Mouse (Mus musculus): ENCODE data around the gene Jmjd1c.

Gene Jmjd1c

DNA sequence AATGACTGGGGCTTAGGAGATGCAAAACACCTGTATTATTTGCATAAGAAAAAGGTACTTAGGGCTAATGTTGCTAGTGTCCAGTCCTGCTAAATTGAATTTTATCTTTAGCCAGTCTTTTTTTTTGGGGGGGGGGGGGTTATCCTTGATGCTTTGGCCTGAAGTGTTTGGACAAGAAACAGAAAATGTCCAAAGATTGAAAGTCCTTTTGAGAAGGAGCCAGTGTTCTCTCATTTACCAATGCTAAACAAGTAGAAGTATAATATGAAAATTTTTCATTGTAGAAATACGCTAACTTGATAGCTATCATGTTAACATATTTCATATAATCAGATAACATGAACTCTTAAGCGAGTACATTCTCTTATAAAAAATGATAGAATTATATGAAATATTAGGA, 92.0 kb downstream of the Jmjd1c start:
- no peak for DNase-seq (ENCODE audit: low read depth, low spot score)

DNA sequence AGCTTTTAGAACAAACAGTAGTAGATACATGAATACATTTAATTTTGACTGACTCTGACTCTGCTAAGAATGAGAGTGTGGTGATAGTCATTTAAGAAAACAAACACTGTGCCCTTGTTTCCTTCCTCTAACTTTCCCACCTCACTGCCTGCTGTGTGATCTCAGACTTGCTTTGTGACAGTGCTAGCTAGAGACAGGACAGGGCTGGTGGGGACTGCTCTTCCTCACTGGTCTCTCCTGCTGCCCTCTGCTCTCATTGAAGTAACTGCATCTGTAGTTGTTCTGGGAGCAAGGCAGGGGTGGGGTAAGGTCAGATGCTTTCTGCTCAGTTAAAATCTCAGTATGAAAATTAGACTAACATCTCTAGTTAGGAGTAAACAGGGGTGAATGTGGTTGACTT, 93.1 kb downstream of the Jmjd1c start:
- no peak for DNase-seq (ENCODE audit: low read depth, low spot score)

GRCm38 (mm10) chr10:67190261-67190660, 94.3 kb downstream of the Jmjd1c start:
- no peak for DNase-seq (ENCODE audit: low read depth, low spot score)

GRCm38 (mm10) chr10:67192366-67192765, 96.4 kb downstream of the Jmjd1c start:
- no peak for DNase-seq (ENCODE audit: low read depth, low spot score)

- DNase-seq (ENCODE audit: low read depth, low spot score) = no peak
These were observed 97.2 kb downstream of the Jmjd1c start for GRCm38 (mm10) chr10:67193003-67193652.

DNA sequence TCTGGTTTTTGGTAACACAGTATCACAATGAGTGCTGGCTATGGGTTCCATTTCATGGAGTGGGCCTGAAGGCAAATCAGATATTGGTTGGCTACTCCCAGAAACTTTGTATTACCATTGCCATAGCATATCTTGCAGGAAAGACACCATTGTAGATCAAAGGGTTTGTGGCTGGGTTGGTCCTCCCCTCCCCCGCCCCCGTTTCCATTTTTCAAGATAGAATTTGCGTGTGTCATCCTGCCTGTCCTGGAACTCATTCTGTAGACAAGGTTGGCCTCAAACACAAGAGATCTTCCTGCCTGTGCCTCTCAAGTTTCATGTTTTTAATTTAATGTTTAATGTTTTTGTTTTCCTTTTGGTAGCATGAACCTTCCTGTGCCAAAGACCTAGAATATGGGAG, 98.1 kb downstream of the Jmjd1c start:
- no peak for DNase-seq (ENCODE audit: low read depth, low spot score)

GRCm38 (mm10) chr10:67195671-67196070, 99.7 kb downstream of the Jmjd1c start:
- DNase-seq (ENCODE audit: low read depth, low spot score) = no peak

GRCm38 (mm10) chr10:67197186-67197585, 101.3 kb downstream of the Jmjd1c start:
- DNase-seq (ENCODE audit: low read depth, low spot score) = no peak

DNA sequence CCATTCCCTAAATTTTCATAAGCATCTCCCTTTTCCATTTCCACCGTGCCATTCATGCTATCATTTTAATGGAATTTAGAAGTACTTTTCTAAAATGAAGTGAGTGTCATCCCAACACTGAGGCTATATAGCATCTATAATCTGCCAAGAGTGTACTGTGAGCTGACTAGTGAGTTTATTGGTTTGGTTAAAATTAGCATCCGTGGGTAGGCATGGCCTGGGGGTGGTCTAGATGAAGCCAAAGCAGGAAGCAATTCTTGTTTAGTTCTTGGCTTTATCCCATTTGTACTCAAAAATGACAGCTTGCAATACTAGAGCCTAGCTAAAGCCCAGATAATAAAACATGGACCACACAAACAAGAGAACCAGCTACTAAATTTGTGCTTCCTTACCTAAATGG, 101.9 kb downstream of the Jmjd1c start:
- no peak for DNase-seq (ENCODE audit: low read depth, low spot score)

DNA sequence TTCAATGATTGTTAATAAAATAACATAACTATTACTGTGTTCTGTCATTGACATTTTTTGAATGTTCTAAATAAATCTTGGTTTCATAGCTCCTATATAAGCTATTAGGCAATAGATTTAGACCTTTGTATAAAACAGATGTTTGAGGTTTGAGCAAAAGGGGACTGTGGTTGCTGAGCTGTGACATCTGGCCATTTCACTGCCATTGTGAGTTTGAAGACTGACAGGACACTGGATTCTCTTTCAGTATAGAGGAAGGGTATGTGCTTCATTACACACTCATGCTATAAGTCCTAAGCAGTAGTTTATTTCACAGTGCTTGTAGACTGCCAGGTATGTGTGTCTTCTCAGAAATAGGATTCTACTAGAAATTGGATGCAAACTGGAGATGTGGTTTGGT, 105.8 kb downstream of the Jmjd1c start:
- DNase-seq (ENCODE audit: low read depth, low spot score) = no peak

GRCm38 (mm10) chr10:67202470-67202869, 106.5 kb downstream of the Jmjd1c start:
- DNase-seq (ENCODE audit: low read depth, low spot score) = no peak

GRCm38 (mm10) chr10:67204652-67205407, 108.9 kb downstream of the Jmjd1c start:
- no peak for DNase-seq (ENCODE audit: low read depth, low spot score)

DNA sequence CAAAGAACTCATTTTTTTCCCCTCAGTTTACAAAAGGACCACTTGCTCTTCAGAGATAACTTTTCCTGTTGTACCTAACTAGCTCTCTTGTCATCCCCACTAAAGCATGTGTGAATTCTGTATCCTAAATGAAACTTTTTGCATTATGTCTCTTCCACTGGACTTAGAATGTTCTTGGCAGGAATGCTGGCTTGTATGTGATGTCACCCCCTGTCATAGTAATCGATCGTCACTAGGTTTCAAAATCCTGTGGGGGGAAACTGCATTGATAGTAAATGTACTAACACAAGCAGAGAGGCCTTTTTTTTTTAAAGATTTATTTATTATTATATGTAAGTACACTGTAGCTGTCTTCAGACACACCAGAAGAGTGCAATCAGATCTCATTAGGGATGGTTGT, 112.0 kb downstream of the Jmjd1c start:
- no peak for DNase-seq (ENCODE audit: low read depth, low spot score)

DNA sequence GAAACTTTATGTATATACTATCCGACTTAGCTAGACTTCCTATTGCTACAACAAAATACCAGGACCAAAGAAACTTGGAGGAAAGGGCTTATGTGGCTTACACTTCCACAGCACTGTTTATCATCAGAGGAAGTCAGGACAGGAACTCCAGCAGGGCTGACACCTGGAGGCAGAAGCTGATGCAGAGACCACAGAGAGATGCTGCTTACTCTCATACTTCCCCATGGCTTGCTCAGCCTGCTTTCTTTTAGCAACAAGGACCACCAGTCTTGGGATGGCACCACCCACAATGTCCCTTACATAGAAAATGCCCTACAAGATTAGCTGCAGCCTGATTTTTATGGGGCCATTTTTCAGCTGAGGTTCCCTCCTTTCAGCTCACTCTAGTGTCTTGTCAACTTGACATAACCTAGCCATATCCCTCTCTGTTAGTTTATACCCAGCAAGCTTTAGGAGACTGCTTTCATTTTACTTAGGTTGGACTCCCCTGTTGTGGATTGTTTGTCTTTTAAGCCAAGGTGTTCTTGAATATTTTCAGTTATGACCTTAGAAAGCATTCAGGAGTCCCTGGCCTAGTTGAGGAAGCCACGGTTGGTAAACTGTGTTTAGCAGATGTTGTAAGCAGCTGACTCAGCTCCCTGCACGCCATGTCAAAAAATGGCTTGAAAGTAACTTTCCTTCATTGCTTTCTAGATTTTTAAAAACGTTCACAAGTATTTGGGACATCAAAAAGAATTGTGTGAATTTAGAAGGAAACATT, 114.2 kb downstream of the Jmjd1c start:
- no peak for DNase-seq (ENCODE audit: low read depth, low spot score)

DNA sequence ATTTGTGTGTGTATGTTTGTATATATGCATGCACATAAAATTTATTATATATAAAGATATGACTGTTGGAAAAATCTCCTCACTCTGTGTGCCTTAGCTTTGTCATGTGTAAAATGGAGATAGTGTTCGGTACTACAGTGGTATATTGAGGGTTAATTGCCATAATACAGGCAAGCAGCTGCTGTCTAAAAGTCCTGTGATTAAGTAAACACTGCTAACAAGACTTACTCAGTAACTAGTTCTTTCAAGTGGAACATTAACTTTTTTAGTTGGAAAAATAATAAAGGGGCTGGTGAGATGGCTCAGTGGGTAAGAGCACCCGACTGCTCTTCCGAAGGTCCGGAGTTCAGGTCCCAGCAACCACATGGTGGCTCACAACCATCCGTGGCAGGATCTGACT, 116.1 kb downstream of the Jmjd1c start:
- no peak for DNase-seq (ENCODE audit: low read depth, low spot score)

- no peak for DNase-seq (ENCODE audit: low read depth, low spot score)
These were observed 117.8 kb downstream of the Jmjd1c start for GRCm38 (mm10) chr10:67213720-67214119.

- DNase-seq (ENCODE audit: low read depth, low spot score) = no peak
These were observed 119.2 kb downstream of the Jmjd1c start for GRCm38 (mm10) chr10:67215133-67215532.

- DNase-seq (ENCODE audit: low read depth, low spot score) = no peak
These were observed 120.9 kb downstream of the Jmjd1c start for GRCm38 (mm10) chr10:67216872-67217271.

- DNase-seq (ENCODE audit: low read depth, low spot score) = no peak
These were observed 123.1 kb downstream of the Jmjd1c start for GRCm38 (mm10) chr10:67218873-67219565.

GRCm38 (mm10) chr10:67220251-67220650, 124.3 kb downstream of the Jmjd1c start:
- no peak for DNase-seq (ENCODE audit: low read depth, low spot score)

DNA sequence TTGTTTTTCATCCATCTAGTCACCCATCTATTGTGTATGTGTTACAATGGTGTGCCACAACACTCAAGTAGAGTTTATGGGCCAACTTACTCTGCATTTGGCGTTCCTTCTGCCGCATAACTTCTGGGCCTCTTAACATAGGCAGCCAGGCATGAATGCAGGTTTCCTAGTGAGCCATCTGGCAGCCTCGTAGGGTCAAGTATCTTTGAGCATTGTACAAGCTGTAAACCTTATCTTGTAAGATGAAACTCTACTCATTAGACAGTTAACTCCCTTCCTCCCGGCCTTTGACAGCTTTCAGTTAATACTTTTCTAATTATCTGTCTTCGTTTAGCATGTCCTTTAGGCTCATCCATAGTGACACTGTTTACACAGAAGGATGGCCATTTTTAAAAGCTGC, 125.4 kb downstream of the Jmjd1c start:
- DNase-seq (ENCODE audit: low read depth, low spot score) = no peak

DNA sequence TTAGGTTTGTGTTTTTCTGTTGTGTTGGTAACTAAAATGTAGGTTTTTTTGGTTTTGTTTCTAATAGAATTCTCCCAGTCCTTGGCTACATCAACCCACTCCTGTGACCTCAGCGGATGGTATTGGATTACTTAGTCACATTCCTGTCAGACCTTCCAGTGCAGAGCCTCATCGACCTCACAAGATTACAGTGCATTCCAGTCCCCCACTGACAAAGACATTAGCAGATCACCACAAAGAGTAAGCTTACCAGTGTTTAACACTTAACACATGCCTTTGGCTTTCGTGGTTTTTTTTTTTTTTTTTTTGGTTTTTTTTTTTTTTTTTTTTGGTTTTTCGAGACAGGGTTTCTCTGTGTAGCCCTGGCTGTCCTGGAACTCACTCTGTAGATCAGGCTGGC, 128.0 kb downstream of the Jmjd1c start:
- DNase-seq (ENCODE audit: low read depth, low spot score) = no peak

Measured in telencephalon, adult 2 months (tissue).